Mouse (Mus musculus) embryonic facial prominence, embryonic 14.5 days (tissue): Measurements from ENCODE around the gene Amz1. TPM values are rescaled to one million over a fixed set of nuclear protein-coding genes. Genes with fewer than 3 reads are reported as not detected.

ENCODE experiments used
- ATAC-seq: fragments of 200-750 bp; cut with Nextera tagmentation; 2 replicates; pipeline ENCODE4 v1.8.0; 2017; ENCODE audit warnings: low read depth, moderate number of reproducible peaks, moderate TSS enrichment
- DNase-seq: peaks from one replicate; pipeline ENCODE4 v3.0.0-alpha.2; 2015; ENCODE audit warnings: low spot score
- H3K27ac ChIP-seq: fragments of 300-500 bp; sonication (generic); replicated peaks from 2 replicates; pipeline ENCODE4 v1.5.1; 2014; ENCODE audit warnings: low read depth, mild to moderate bottlenecking, low read length, moderate library complexity
- H3K27me3 ChIP-seq: fragments of 300-500 bp; sonication (generic); replicated peaks from 2 replicates; pipeline ENCODE4 v1.6.1; 2014; ENCODE audit warnings: low read length; ENCODE audit not compliant: control insufficient read depth, insufficient read depth
- H3K36me3 ChIP-seq: fragments of 300-500 bp; sonication (generic); 2 replicates; pipeline ENCODE4 v1.6.1; 2014; ENCODE audit warnings: low read length, mixed read lengths; ENCODE audit not compliant: control insufficient read depth, insufficient read depth
- H3K4me1 ChIP-seq: fragments of 300-500 bp; sonication (generic); 2 replicates; pipeline ENCODE4 v1.6.1; 2014; ENCODE audit warnings: antibody characterized with exemption, low read length; ENCODE audit not compliant: control insufficient read depth, insufficient read depth
- H3K4me2 ChIP-seq: fragments of 300-500 bp; sonication (generic); 2 replicates; pipeline ENCODE4 v1.6.1; 2014; ENCODE audit warnings: low read depth, mild to moderate bottlenecking, low read length, moderate library complexity, mixed read lengths
- H3K4me3 ChIP-seq: fragments of 300-500 bp; sonication (generic); 2 replicates; pipeline ENCODE4 v1.5.1; 2014; ENCODE audit warnings: low read depth, mild to moderate bottlenecking, low read length
- H3K9ac ChIP-seq: fragments of 300-500 bp; sonication (generic); 2 replicates; pipeline ENCODE4 v1.6.1; 2014; ENCODE audit warnings: low read depth, mild to moderate bottlenecking, low read length, moderate library complexity, mixed read lengths
- H3K9me3 ChIP-seq: fragments of 300-500 bp; sonication (generic); 2 replicates; pipeline ENCODE4 v1.6.1; 2016; ENCODE audit warnings: low read length; ENCODE audit not compliant: control insufficient read depth
- WGBS: fragments of 180-500 bp; shearing (Covaris S2); extraction: QIAGEN DNeasy Blood & Tissue Kit; methylation state at CpG from one replicate; pipeline ENCODE4 v1.1.7; 2014; 5-methylcytosine and 5-hydroxymethylcytosine counted together
- polyA plus RNA-seq: library from polyadenylated mRNA; unstranded; fragments of >200 nt; fragmentation: Nextera tagmentation; extraction: Ambion mirVana; gene quantifications from 2 replicates; pipeline ENCODE4 v1.2.1, GENCODE M21; 2014

The Amz1 gene
- polyA plus RNA-seq, 1 experiment from 2014 or later = 0.54 TPM

- H3K9me3 ChIP-seq = peaks cover 5% of the 10 kb centered on the region
- no peaks in the 10 kb centered on the region for H3K36me3 ChIP-seq
- H3K4me2 ChIP-seq = peak overlapping the region; percentile 40
- peak overlapping the region; percentile 21 for H3K4me3 ChIP-seq
- ATAC-seq (peak; percentile 86), DNase-seq (peak; percentile 84)
- peak overlapping the region; percentile 32; the same call in 1 of the 2 replicates for H3K9ac ChIP-seq
- 10% methylated on average over 10 of the region's 12 CpGs for WGBS
- no peaks in the 10 kb centered on the region for H3K4me1 ChIP-seq
- H3K27ac ChIP-seq = no peak overlapping the region
- no peaks in the 10 kb centered on the region for H3K27me3 ChIP-seq
Observed at GRCm38 (mm10) chr5:140749062-140749875, 25.3 kb downstream of the Amz1 start.

- Histone ChIP-seq H3K4me1 (no peaks in the 10 kb centered on the region), H3K4me2 (no peak overlapping the region), H3K9me3 (peaks cover 5% of the 10 kb centered on the region), H3K4me3 (no peak overlapping the region), H3K36me3 (0 out of 2 replicates have a peak, but pooled peaks cover 6% of the 10 kb centered on the region), H3K27me3 (no peaks in the 10 kb centered on the region), H3K27ac (no peak overlapping the region), H3K9ac (no peak overlapping the region)
- ATAC-seq (no peak), DNase-seq (no peak)
- 0% methylated on average over 1 of the region's 2 CpGs for WGBS
Observed at GRCm38 (mm10) chr5:140750925-140751324, 27.0 kb downstream of the Amz1 start.

GRCm38 (mm10) chr5:140752041-140752440 is 28.1 kb downstream of the Amz1 start:
- H3K36me3 ChIP-seq = peaks cover 7% of the 10 kb centered on the region; the same call in 1 of the 2 replicates
- H3K9ac ChIP-seq = no peak overlapping the region
- no peaks in the 10 kb centered on the region for H3K27me3 ChIP-seq
- no peak overlapping the region for H3K27ac ChIP-seq
- WGBS = 91% methylated on average over 12 of the region's 15 CpGs
- no peaks in the 10 kb centered on the region for H3K4me1 ChIP-seq
- no peak overlapping the region for H3K4me3 ChIP-seq
- H3K9me3 ChIP-seq = peaks cover 5% of the 10 kb centered on the region
- ATAC-seq (no peak), DNase-seq (no peak)
- no peak overlapping the region for H3K4me2 ChIP-seq

GRCm38 (mm10) chr5:140752639-140753038 is 28.7 kb downstream of the Amz1 start:
- ATAC-seq (no peak), DNase-seq (no peak)
- Histone ChIP-seq H3K9ac (no peak overlapping the region), H3K4me1 (no peaks in the 10 kb centered on the region), H3K9me3 (peaks cover 5% of the 10 kb centered on the region), H3K27me3 (no peaks in the 10 kb centered on the region), H3K4me2 (no peak overlapping the region), H3K36me3 (peaks cover 13% of the 10 kb centered on the region; the same call in 1 of the 2 replicates), H3K4me3 (no peak overlapping the region), H3K27ac (no peak overlapping the region)
- 91% methylated on average over 3 of the region's 3 CpGs for WGBS

GRCm38 (mm10) chr5:140753223-140753622 is 29.3 kb downstream of the Amz1 start:
- Histone ChIP-seq H3K4me1 (no peaks in the 10 kb centered on the region), H3K4me2 (no peak overlapping the region), H3K9ac (no peak overlapping the region), H3K4me3 (no peak overlapping the region), H3K27ac (no peak overlapping the region), H3K9me3 (peaks cover 5% of the 10 kb centered on the region), H3K36me3 (peaks cover 19% of the 10 kb centered on the region; the same call in 1 of the 2 replicates), H3K27me3 (no peaks in the 10 kb centered on the region)
- DNase-seq (no peak), ATAC-seq (no peak)
- 86% methylated on average over 5 of the region's 5 CpGs for WGBS

GRCm38 (mm10) chr5:140758864-140759263 is 34.9 kb downstream of the Amz1 start:
- Histone ChIP-seq H3K4me1 (no peaks in the 10 kb centered on the region), H3K9me3 (no peaks in the 10 kb centered on the region), H3K9ac (no peak overlapping the region), H3K4me3 (no peak overlapping the region), H3K27me3 (no peaks in the 10 kb centered on the region), H3K4me2 (no peak overlapping the region), H3K27ac (no peak overlapping the region), H3K36me3 (peaks cover 60% of the 10 kb centered on the region)
- 82% methylated on average over 8 of the region's 8 CpGs for WGBS
- DNase-seq = no peak
- no peak for ATAC-seq

GRCm38 (mm10) chr5:140762540-140762939 is 38.6 kb downstream of the Amz1 start:
- no peak overlapping the region for H3K27ac ChIP-seq
- ATAC-seq (no peak), DNase-seq (no peak)
- no peak overlapping the region for H3K9ac ChIP-seq
- 82% methylated on average over 4 of the region's 4 CpGs for WGBS
- H3K9me3 ChIP-seq = no peaks in the 10 kb centered on the region
- no peaks in the 10 kb centered on the region for H3K27me3 ChIP-seq
- peaks cover 48% of the 10 kb centered on the region for H3K36me3 ChIP-seq
- no peak overlapping the region for H3K4me2 ChIP-seq
- H3K4me1 ChIP-seq = peaks cover under 1% of the 10 kb centered on the region
- H3K4me3 ChIP-seq = no peak overlapping the region

- Histone ChIP-seq H3K36me3 (peaks cover 23% of the 10 kb centered on the region), H3K4me2 (no peak overlapping the region), H3K9ac (no peak overlapping the region), H3K4me1 (peaks cover 11% of the 10 kb centered on the region), H3K27me3 (no peaks in the 10 kb centered on the region), H3K9me3 (no peaks in the 10 kb centered on the region), H3K4me3 (no peak overlapping the region), H3K27ac (peak overlapping the region; percentile 42; the same call in 1 of the 2 replicates)
- ATAC-seq = no peak
- WGBS = 61% methylated on average over 6 of the region's 6 CpGs
- no peak for DNase-seq
Observed at GRCm38 (mm10) chr5:140764921-140765613, 41.1 kb downstream of the Amz1 start.
